Mouse (Mus musculus) kidney, embryonic 14.5 days (tissue): ENCODE measurements around the gene Dlg5. TPM values are rescaled to one million over a fixed set of nuclear protein-coding genes. Genes with fewer than 3 reads are reported as not detected.

Source experiments
- ATAC-seq: fragments of 200-750 bp; cut with Nextera tagmentation; 2 replicates; pipeline ENCODE4 v1.8.0; 2017; ENCODE audit warnings: moderate number of reproducible peaks, mild to moderate bottlenecking, moderate TSS enrichment, moderate library complexity; ENCODE audit not compliant: low FRiP score, low TSS enrichment
- H3K27ac ChIP-seq: fragments of 300-500 bp; sonication (generic); 2 replicates; pipeline ENCODE4 v1.5.1; 2014; ENCODE audit warnings: low read depth, mild to moderate bottlenecking, low read length, moderate library complexity, mixed read lengths
- H3K27me3 ChIP-seq: fragments of 300-500 bp; sonication (generic); 2 replicates; pipeline ENCODE4 v1.6.1; 2014; ENCODE audit warnings: mild to moderate bottlenecking, low read length; ENCODE audit not compliant: control insufficient read depth, insufficient read depth
- H3K36me3 ChIP-seq: fragments of 300-500 bp; sonication (generic); 2 replicates; pipeline ENCODE4 v1.6.1; 2014; ENCODE audit warnings: low read length, mixed read lengths; ENCODE audit not compliant: control insufficient read depth, insufficient read depth
- H3K4me1 ChIP-seq: fragments of 300-500 bp; sonication (generic); 2 replicates; pipeline ENCODE4 v1.6.1; 2014; ENCODE audit warnings: low read length, mixed read lengths; ENCODE audit not compliant: control insufficient read depth, insufficient read depth
- H3K4me2 ChIP-seq: fragments of 300-500 bp; sonication (generic); replicated peaks from 2 replicates; pipeline ENCODE4 v1.6.1; 2014; ENCODE audit warnings: low read depth, mild to moderate bottlenecking, low read length
- H3K4me3 ChIP-seq: fragments of 300-500 bp; sonication (generic); 2 replicates; pipeline ENCODE4 v1.5.1; 2014; ENCODE audit warnings: mild to moderate bottlenecking, low read length
- H3K9ac ChIP-seq: fragments of 300-500 bp; sonication (generic); 2 replicates; pipeline ENCODE4 v1.6.1; 2014; ENCODE audit warnings: low read depth, mild to moderate bottlenecking, low read length, moderate library complexity
- H3K9me3 ChIP-seq: fragments of 300-500 bp; sonication (generic); 2 replicates; pipeline ENCODE4 v1.6.1; 2016; ENCODE audit warnings: low read length; ENCODE audit not compliant: control insufficient read depth
- WGBS: fragments of 180-500 bp; shearing (Covaris S2); extraction: QIAGEN DNeasy Blood & Tissue Kit; methylation state at CpG from one replicate; pipeline ENCODE4 v1.1.7; 2014; 5-methylcytosine and 5-hydroxymethylcytosine counted together
- polyA plus RNA-seq: library from polyadenylated mRNA; unstranded; fragments of >200 nt; fragmentation: Nextera tagmentation; extraction: Ambion mirVana; gene quantifications from 2 replicates; pipeline ENCODE4 v1.2.1, GENCODE M21; 2014

Dlg5 gene
- polyA plus RNA-seq, 1 experiment from 2014 or later = 26.9 TPM

DNA sequence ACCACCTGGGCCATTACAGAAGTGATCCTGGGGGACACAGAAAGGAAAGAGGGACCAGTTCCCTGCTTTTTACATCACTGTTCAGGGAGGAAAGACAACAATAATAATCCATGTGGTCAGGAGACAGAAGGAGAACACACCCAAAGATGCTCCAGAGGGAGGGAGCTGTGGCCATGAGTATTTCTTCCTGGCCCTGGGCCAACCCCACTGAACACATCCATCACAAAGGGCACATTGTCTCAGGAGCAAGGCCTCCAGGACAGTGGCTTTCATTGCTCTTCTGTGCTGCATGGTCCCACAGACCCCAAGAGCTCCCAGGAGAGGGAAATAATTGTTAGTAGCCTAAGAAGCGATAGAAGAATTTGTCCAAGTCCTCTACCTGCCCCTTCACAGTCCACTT is 23.9 kb upstream of the Dlg5 start:
- WGBS = 84% methylated on average over 1 of the region's 1 CpGs
- ATAC-seq = no peak

DNA sequence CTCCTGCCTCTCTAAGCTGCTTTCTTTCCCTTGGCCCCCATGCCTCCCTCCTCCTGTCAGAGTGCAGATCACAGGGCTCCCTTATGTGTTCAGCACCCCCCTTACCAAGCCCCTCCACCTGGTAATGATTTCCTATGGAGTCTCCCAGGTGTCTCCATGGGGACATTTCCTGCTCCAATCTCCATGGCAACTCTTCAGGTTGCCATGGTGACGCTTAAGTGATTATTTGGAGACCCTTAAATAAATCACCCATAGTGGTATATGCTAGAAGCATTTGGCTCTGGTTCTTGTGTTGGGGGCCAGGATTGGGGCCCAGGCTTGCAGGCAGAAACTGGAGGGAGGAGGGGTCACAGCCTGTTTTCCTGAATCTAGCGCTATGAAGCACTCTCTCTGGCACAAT is 17.2 kb upstream of the Dlg5 start:
- H3K9ac ChIP-seq = no peak overlapping the region
- no peaks in the 10 kb centered on the region for H3K9me3 ChIP-seq
- H3K27ac ChIP-seq = no peak overlapping the region
- H3K36me3 ChIP-seq = no peaks in the 10 kb centered on the region
- H3K4me3 ChIP-seq = no peak overlapping the region
- peaks cover 8% of the 10 kb centered on the region; the same call in 1 of the 2 replicates for H3K4me1 ChIP-seq
- no peaks in the 10 kb centered on the region for H3K27me3 ChIP-seq
- ATAC-seq = peak; percentile 73
- no peak overlapping the region for H3K4me2 ChIP-seq
- WGBS = 50% methylated on average over 2 of the region's 2 CpGs

More for the DNA sequence above, 23.9 kb upstream of the Dlg5 start:
- no peak overlapping the region for H3K4me2 ChIP-seq
- no peak overlapping the region for H3K4me3 ChIP-seq
- H3K27me3 ChIP-seq = no peaks in the 10 kb centered on the region
- no peaks in the 10 kb centered on the region for H3K36me3 ChIP-seq
- H3K27ac ChIP-seq = no peak overlapping the region
- H3K9ac ChIP-seq = no peak overlapping the region
- no peaks in the 10 kb centered on the region for H3K9me3 ChIP-seq
- H3K4me1 ChIP-seq = no peaks in the 10 kb centered on the region

DNA sequence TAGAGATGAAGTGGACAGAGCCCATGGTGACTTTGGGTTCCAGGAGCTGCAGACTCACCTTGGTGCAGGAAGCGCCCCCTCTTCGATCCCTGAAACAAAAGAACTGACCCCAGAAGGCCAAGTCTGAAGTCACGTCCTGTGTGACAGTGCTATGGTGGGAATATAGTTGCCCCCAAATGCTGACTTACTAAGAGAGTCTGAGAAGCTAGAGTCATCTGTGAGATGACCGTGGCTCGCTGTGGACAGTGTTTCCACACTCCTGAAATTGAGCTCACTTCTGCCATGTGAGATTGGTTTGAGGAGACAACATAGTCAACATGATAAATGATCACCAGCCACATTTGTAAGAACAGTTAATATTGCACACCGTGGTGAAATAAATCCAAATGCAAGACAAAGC is 16.7 kb upstream of the Dlg5 start:
- Histone ChIP-seq H3K4me2 (no peak overlapping the region), H3K9ac (no peak overlapping the region), H3K9me3 (no peaks in the 10 kb centered on the region), H3K36me3 (no peaks in the 10 kb centered on the region), H3K4me1 (peaks cover 8% of the 10 kb centered on the region; the same call in 1 of the 2 replicates), H3K27ac (no peak overlapping the region), H3K27me3 (no peaks in the 10 kb centered on the region), H3K4me3 (no peak overlapping the region)
- 56% methylated on average over 6 of the region's 6 CpGs for WGBS
- no peak for ATAC-seq

DNA sequence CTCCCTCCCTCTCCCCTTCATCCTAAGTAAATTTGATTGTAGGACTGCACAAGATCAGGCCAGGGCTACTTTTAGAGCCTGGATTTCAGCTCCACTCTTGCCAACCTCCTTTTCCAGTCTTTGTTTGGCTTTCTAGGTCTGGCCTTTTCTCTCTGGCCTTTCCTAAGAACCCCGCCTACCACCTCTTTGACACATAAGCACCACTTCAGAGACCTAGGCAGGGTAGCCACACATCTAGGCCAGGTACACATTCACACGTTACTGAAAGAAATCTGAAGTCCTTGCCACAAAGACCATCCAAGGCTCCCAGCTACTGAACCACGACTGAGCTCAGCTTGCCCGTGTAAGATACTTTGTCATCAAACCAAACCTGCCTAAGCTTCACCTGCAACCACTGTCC is 14.7 kb upstream of the Dlg5 start:
- H3K4me2 ChIP-seq = no peak overlapping the region
- 52% methylated on average over 4 of the region's 4 CpGs for WGBS
- H3K9me3 ChIP-seq = no peaks in the 10 kb centered on the region
- H3K9ac ChIP-seq = no peak overlapping the region
- peaks cover 8% of the 10 kb centered on the region; the same call in 1 of the 2 replicates for H3K4me1 ChIP-seq
- no peaks in the 10 kb centered on the region for H3K36me3 ChIP-seq
- ATAC-seq = no peak
- no peak overlapping the region for H3K4me3 ChIP-seq
- H3K27ac ChIP-seq = no peak overlapping the region
- H3K27me3 ChIP-seq = no peaks in the 10 kb centered on the region

GRCm38 (mm10) chr14:24255956-24256355 is 10.2 kb upstream of the Dlg5 start:
- no peak overlapping the region for H3K4me2 ChIP-seq
- H3K27me3 ChIP-seq = no peaks in the 10 kb centered on the region
- 47% methylated on average over 2 of the region's 2 CpGs for WGBS
- H3K4me1 ChIP-seq = peaks cover 17% of the 10 kb centered on the region
- H3K36me3 ChIP-seq = no peaks in the 10 kb centered on the region
- H3K27ac ChIP-seq = no peak overlapping the region
- no peak for ATAC-seq
- peaks cover 4% of the 10 kb centered on the region; the same call in 1 of the 2 replicates for H3K9me3 ChIP-seq
- no peak overlapping the region for H3K4me3 ChIP-seq
- no peak overlapping the region for H3K9ac ChIP-seq

DNA sequence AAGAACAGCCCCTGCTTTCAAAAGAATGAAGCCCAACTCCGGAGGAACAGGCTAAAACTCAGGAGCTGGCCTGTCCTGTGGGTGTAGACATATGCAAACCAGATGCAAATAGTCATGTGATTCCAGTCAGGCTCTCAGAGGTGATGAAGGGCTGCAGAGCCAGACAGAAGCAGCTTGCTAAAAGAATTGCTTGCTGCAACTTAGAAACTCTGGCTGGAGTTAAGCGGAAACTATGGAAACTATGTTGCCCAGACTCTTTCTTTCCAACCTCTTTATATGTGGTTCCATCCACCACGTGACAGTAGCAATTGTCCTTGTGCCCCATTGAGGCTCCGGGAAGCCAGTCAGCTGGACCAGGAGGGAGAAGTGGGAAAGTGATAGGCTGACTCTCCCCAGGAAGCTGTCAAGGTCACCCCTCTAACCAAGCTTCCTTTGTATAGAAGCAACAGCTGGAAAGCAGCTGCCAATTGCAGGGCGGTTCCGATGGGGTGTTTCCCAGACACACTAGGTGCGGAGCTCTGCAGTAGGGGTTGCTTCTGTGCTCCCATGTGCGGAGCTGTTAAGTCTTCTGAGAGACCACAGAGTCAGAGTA is 8.0 kb upstream of the Dlg5 start:
- H3K36me3 ChIP-seq = no peaks in the 10 kb centered on the region
- peak; percentile 91 for ATAC-seq

GRCm38 (mm10) chr14:24251326-24251725 is 5.6 kb upstream of the Dlg5 start:
- Histone ChIP-seq H3K4me3 (no peak overlapping the region), H3K4me1 (peaks cover 17% of the 10 kb centered on the region), H3K27ac (no peak overlapping the region), H3K27me3 (no peaks in the 10 kb centered on the region), H3K36me3 (no peaks in the 10 kb centered on the region), H3K9ac (no peak overlapping the region), H3K9me3 (peaks cover 4% of the 10 kb centered on the region; the same call in 1 of the 2 replicates), H3K4me2 (no peak overlapping the region)
- ATAC-seq = no peak
- WGBS = 84% methylated on average over 1 of the region's 1 CpGs

More for the DNA sequence above, 8.0 kb upstream of the Dlg5 start:
- no peak overlapping the region for H3K4me3 ChIP-seq
- H3K27me3 ChIP-seq = no peaks in the 10 kb centered on the region
- H3K4me2 ChIP-seq = peak overlapping the region; percentile 32; the same call in 1 of the 2 replicates
- peaks cover 4% of the 10 kb centered on the region; the same call in 1 of the 2 replicates for H3K9me3 ChIP-seq
- peak overlapping the region; percentile 23; the same call in 1 of the 2 replicates for H3K9ac ChIP-seq
- H3K4me1 ChIP-seq = peaks cover 17% of the 10 kb centered on the region
- WGBS = 4% methylated on average over 8 of the region's 8 CpGs
- H3K27ac ChIP-seq = peak overlapping the region; percentile 84

DNA sequence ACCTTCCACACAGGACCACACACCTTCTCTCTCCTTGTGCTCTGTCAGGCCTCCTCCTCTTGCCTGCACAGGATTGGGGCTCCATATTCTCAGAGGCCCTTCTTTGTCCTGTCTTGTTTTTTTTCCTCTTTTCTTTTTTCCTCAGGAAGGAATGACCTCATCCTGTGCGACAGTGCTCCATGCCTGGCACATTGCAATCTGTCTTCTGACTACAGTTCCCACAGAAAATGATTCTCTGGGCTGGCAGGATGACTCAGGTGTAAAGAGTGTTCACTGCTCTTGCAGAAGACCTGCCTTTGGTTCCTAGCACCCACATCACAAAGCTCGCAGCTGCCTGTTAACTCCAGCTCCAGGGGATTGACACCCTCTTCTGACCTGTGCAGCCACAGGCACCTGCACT is 4.2 kb upstream of the Dlg5 start:
- Histone ChIP-seq H3K9me3 (peaks cover 4% of the 10 kb centered on the region; the same call in 1 of the 2 replicates), H3K36me3 (no peaks in the 10 kb centered on the region), H3K27me3 (no peaks in the 10 kb centered on the region), H3K4me2 (no peak overlapping the region), H3K27ac (no peak overlapping the region), H3K9ac (no peak overlapping the region), H3K4me1 (peaks cover 20% of the 10 kb centered on the region), H3K4me3 (no peak overlapping the region)
- no peak for ATAC-seq
- WGBS = 55% methylated on average over 2 of the region's 2 CpGs

- Histone ChIP-seq H3K27ac (peak overlapping the region; percentile 89), H3K4me3 (peak overlapping the region; percentile 84), H3K9me3 (no peaks in the 10 kb centered on the region), H3K36me3 (peaks cover 5% of the 10 kb centered on the region), H3K27me3 (no peaks in the 10 kb centered on the region), H3K4me2 (peak overlapping the region; percentile 95), H3K9ac (peak overlapping the region; percentile 95), H3K4me1 (peaks cover 7% of the 10 kb centered on the region; the same call in 1 of the 2 replicates)
- ATAC-seq = peak; percentile 53; the same call in 1 of the 2 replicates
- WGBS = 1% methylated on average over 40 of the region's 40 CpGs
These were observed 1.2 kb downstream of the Dlg5 start for GRCm38 (mm10) chr14:24244330-24245176.
